Mouse (Mus musculus) MEL (cell line): ENCODE measurements around the gene Cd8b1. TPM values are rescaled to one million over a fixed set of nuclear protein-coding genes. Genes with fewer than 3 reads are reported as not detected.

Experiments
- DNase-seq: peaks from one replicate; pipeline ENCODE4 v3.0.0; 2011; ENCODE audit warnings: low read depth, low spot score
- H3K27ac ChIP-seq: 2 replicates; pipeline ENCODE4 v1.5.1; 2012; ENCODE audit warnings: low read depth, mild to moderate bottlenecking, control low read depth, low read length, moderate library complexity; ENCODE audit not compliant: control insufficient read depth
- H3K27me3 ChIP-seq, 2 experiments: fragments of 150-350 bp in 1 of 2; sonication (generic) in 1 of 2; 2 replicates each; pipeline ENCODE4 v1.6.1; 2012; ENCODE audit warnings: low read length in 2 of 2, mild to moderate bottlenecking in 2 of 2, improper control_type of control experiment in 1 of 2, moderate library complexity in 1 of 2; ENCODE audit not compliant: insufficient read depth in 2 of 2, control insufficient read depth in 1 of 2
- H3K36me3 ChIP-seq, 2 experiments: 2 replicates each; pipeline ENCODE4 v1.6.1; 2012 to 2014; ENCODE audit warnings: low read length in 2 of 2, improper control_type of control experiment in 1 of 2, inconsistent platforms in 1 of 2, mild to moderate bottlenecking in 1 of 2; ENCODE audit not compliant: insufficient read depth in 2 of 2, control insufficient read depth in 1 of 2
- H3K4me1 ChIP-seq, 2 experiments: fragments of 150-350 bp in 1 of 2; sonication (generic) in 1 of 2; 2 replicates each; pipeline ENCODE4 v1.6.1; 2012; ENCODE audit warnings: low read length in 2 of 2, improper control_type of control experiment in 1 of 2, mild to moderate bottlenecking in 1 of 2; ENCODE audit not compliant: insufficient read depth in 2 of 2, control insufficient read depth in 1 of 2
- H3K4me3 ChIP-seq, 2 experiments: fragments of 150-350 bp in 1 of 2; sonication (generic) in 1 of 2; 2 replicates each; pipeline ENCODE4 v1.5.1; 2012; ENCODE audit warnings: low read depth in 2 of 2, low read length in 2 of 2, mild to moderate bottlenecking in 2 of 2, moderate library complexity in 2 of 2, control low read depth in 1 of 2, improper control_type of control experiment in 1 of 2; ENCODE audit not compliant: control insufficient read depth in 1 of 2, insufficient read depth in 1 of 2
- H3K79me2 ChIP-seq: 2 replicates; pipeline ENCODE4 v1.6.1; 2012; ENCODE audit warnings: mild to moderate bottlenecking, low read length, moderate library complexity; ENCODE audit not compliant: control insufficient read depth, poor library complexity, insufficient read depth
- H3K9ac ChIP-seq: 2 replicates; pipeline ENCODE4 v1.6.1; 2012; ENCODE audit warnings: low read depth, mild to moderate bottlenecking, control low read depth, low read length, moderate library complexity; ENCODE audit not compliant: control insufficient read depth, poor library complexity, severe bottlenecking
- H3K9me3 ChIP-seq: fragments of 150-350 bp; sonication (generic); replicated peaks from 2 replicates; pipeline ENCODE4 v1.6.1; 2012; ENCODE audit warnings: mild to moderate bottlenecking, low read length, improper control_type of control experiment, moderate library complexity; ENCODE audit not compliant: insufficient read depth
- BHLHE40 ChIP-seq: IDR thresholded peaks from 2 replicates; pipeline ENCODE4 v1.6.1; 2012; ENCODE audit warnings: low read depth, mild to moderate bottlenecking, inconsistent platforms, low read length, improper control_type of control experiment, borderline replicate concordance
- CTCF ChIP-seq, 3 experiments: IDR thresholded peaks in 2 of 3; conservative IDR thresholded peaks in 1 of 3; 2 replicates each; pipeline ENCODE4 v1.5.1; 2011 to 2012; ENCODE audit warnings: low read length in 3 of 3, low read depth in 2 of 3, mild to moderate bottlenecking in 2 of 3, improper control_type of control experiment in 1 of 3, inconsistent platforms in 1 of 3, mixed read lengths in 1 of 3, moderate library complexity in 1 of 3; ENCODE audit not compliant: control insufficient read depth in 1 of 3, insufficient read depth in 1 of 3, poor library complexity in 1 of 3, severe bottlenecking in 1 of 3
- GABPA ChIP-seq: IDR thresholded peaks from 2 replicates; pipeline ENCODE4 v1.6.1; 2012; ENCODE audit warnings: low read depth, mild to moderate bottlenecking, inconsistent platforms, low read length, improper control_type of control experiment, moderate library complexity
- HCFC1 ChIP-seq: IDR thresholded peaks from 2 replicates; pipeline ENCODE4 v1.6.1; 2012; ENCODE audit warnings: low read depth, mild to moderate bottlenecking, inconsistent platforms, low read length, improper control_type of control experiment, moderate library complexity
- MAFK ChIP-seq: IDR thresholded peaks from 2 replicates; pipeline ENCODE4 v1.6.1; 2011; ENCODE audit warnings: low read depth, mild to moderate bottlenecking, low read length, improper control_type of control experiment, borderline replicate concordance
- MEF2A ChIP-seq: IDR thresholded peaks from 2 replicates; pipeline ENCODE4 v1.6.1; 2014; ENCODE audit warnings: low read depth, mild to moderate bottlenecking, inconsistent platforms, low read length, improper control_type of control experiment; ENCODE audit not compliant: poor library complexity, insufficient replicate concordance, severe bottlenecking; ENCODE audit errors: extremely low read depth
- MYB ChIP-seq: IDR thresholded peaks from 2 replicates; pipeline ENCODE4 v1.6.1; 2011; ENCODE audit warnings: mild to moderate bottlenecking, low read depth, low read length, improper control_type of control experiment
- MYC ChIP-seq: IDR thresholded peaks from 2 replicates; pipeline ENCODE4 v1.6.1; 2011; ENCODE audit warnings: low read depth, mild to moderate bottlenecking, low read length, improper control_type of control experiment, moderate library complexity
- NRF1 ChIP-seq: IDR thresholded peaks from 2 replicates; pipeline ENCODE4 v1.6.1; 2014; ENCODE audit warnings: low read depth, mild to moderate bottlenecking, inconsistent platforms, low read length, improper control_type of control experiment, moderate library complexity; ENCODE audit not compliant: poor library complexity, insufficient read depth, severe bottlenecking
- POLR2AphosphoS2 ChIP-seq: IDR thresholded peaks from 2 replicates; pipeline ENCODE4 v1.6.1; 2011; ENCODE audit warnings: low read length, improper control_type of control experiment
- RAD21 ChIP-seq: IDR thresholded peaks from 2 replicates; pipeline ENCODE4 v1.6.1; 2011; ENCODE audit warnings: mild to moderate bottlenecking, low read depth, low read length, improper control_type of control experiment
- RCOR1 ChIP-seq: IDR thresholded peaks from 2 replicates; pipeline ENCODE4 v1.6.1; 2012; ENCODE audit warnings: low read depth, mild to moderate bottlenecking, inconsistent platforms, low read length, improper control_type of control experiment
- SIN3A ChIP-seq: IDR thresholded peaks from 2 replicates; pipeline ENCODE4 v1.6.1; 2012; ENCODE audit warnings: low read length, improper control_type of control experiment, inconsistent platforms
- SMC3 ChIP-seq: IDR thresholded peaks from 2 replicates; pipeline ENCODE4 v1.6.1; 2011; ENCODE audit warnings: low read depth, low read length, improper control_type of control experiment
- USF1 ChIP-seq: IDR thresholded peaks from 2 replicates; pipeline ENCODE4 v1.6.1; 2014; ENCODE audit warnings: low read depth, mild to moderate bottlenecking, inconsistent platforms, low read length, improper control_type of control experiment, moderate library complexity
- polyA plus RNA-seq, 2 experiments: library from polyadenylated mRNA; stranded (reverse) in 1 of 2; unstranded in 1 of 2; fragments of >175 nt in 1 of 2; fragments of >200 nt in 1 of 2; gene quantifications; 2 replicates each; pipeline versions ENCODE4 v1.2.1 to v1.2.4; 2012; ENCODE audit warnings: low replicate concordance in 2 of 2, low read depth in 1 of 2; ENCODE audit not compliant: insufficient read length in 2 of 2, insufficient read depth in 1 of 2, missing spikeins in 1 of 2
- total RNA-seq: library from RNA; depleted of rRNA; stranded (reverse); fragments of 300-350 nt; gene quantifications from 2 replicates; pipeline ENCODE4 v1.2.3, GENCODE M21; 2012

Gene Cd8b1
- total and polyA plus RNA-seq, 3 experiments = not detected

DNA sequence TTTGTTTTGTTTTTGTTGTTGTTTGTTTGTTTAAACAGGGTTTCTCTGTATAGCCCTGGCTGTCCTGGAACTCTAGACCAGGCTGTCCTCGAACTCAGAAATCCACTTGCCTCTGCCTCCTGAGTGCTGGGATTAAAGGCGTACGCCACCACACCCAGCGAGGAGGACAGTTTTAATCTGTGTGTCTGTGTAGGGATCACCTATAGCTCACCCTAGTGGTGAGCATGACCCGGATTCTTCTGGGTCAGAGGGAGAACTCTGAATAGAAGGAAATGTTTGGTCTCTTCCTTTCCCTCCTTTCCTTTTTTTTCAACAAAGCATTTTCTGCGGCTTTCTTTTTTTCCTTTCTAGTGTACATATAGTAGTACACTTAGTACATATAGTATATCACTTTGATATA, 27.3 kb upstream of the Cd8b1 start:
- H3K4me1 ChIP-seq = no peaks in the 10 kb centered on the region
- peak; percentile 29; the same call in 1 of the 2 replicates for TF ChIP-seq SMC3
- TF ChIP-seq GABPA = no peak
- no peak for TF ChIP-seq HCFC1
- TF ChIP-seq USF1 = no peak
- TF ChIP-seq BHLHE40 = no peak
- TF ChIP-seq MEF2A = no peak
- TF ChIP-seq, all 39 proteins: peak for 1
- no peak for DNase-seq
- H3K9ac ChIP-seq = no peak overlapping the region
- no peaks in the 10 kb centered on the region for H3K9me3 ChIP-seq
- H3K36me3 ChIP-seq = no peaks in the 10 kb centered on the region
- H3K27ac ChIP-seq = no peak overlapping the region
- H3K4me3 ChIP-seq = no peak overlapping the region
- H3K27me3 ChIP-seq = 0 out of 4 replicates have a peak, but pooled peaks cover 0 to 2% of the 10 kb centered on the region in 2 experiments
- H3K79me2 ChIP-seq = no peaks in the 10 kb centered on the region

GRCm38 (mm10) chr6:71298051-71298450, 24.5 kb upstream of the Cd8b1 start:
- TF ChIP-seq MYC = no peak
- TF ChIP-seq MAFK = peak; percentile 87
- TF ChIP-seq RCOR1 = no peak
- no peak for TF ChIP-seq MYB
- no peak for TF ChIP-seq POLR2AphosphoS2
- TF ChIP-seq NRF1 = no peak
- no peaks in the 10 kb centered on the region for H3K9me3 ChIP-seq
- H3K27ac ChIP-seq = no peak overlapping the region
- H3K4me3 ChIP-seq = no peak overlapping the region
- H3K79me2 ChIP-seq = no peaks in the 10 kb centered on the region
- H3K36me3 ChIP-seq = no peaks in the 10 kb centered on the region
- H3K9ac ChIP-seq = no peak overlapping the region
- H3K27me3 ChIP-seq = peaks cover 0 to 3% of the 10 kb centered on the region in 2 experiments; a peak in 3 of 4 replicates
- no peaks in the 10 kb centered on the region for H3K4me1 ChIP-seq
- no peak for DNase-seq

DNA sequence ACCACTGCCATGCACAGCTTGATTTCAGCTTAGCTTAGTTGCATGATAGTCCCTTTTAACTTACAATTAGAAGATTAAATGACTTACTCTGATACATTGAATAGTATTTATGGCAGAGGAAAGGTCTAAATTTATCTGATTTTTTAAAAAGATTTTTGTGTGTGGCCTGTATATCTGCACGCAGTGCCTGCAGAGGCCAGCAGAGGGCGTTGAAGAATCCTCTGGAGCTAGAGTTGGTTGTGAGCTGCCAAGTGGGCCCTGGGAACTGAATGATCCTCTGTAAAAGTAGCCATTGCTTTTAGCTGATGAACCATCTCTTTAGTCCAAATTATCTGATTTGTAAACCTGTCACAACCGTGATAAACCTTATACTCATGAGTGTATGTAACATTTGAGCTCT, 23.8 kb upstream of the Cd8b1 start:
- H3K27ac ChIP-seq = no peak overlapping the region
- DNase-seq = no peak
- peak; percentile 14 for TF ChIP-seq RAD21
- peak in 2 of 3 experiments; percentile 26 to 27; a peak in 4 of 6 replicates for TF ChIP-seq CTCF (IDR thresholded peaks at IDR 0.05 in 2 of 3, conservative IDR thresholded peaks at IDR 0.05 in 1 of 3; ENCODE audit: control insufficient read depth in 1 of 3, insufficient read depth in 1 of 3, low read depth in 2 of 3, low read length in 3 of 3, poor library complexity in 1 of 3, severe bottlenecking in 1 of 3)
- TF ChIP-seq SIN3A = no peak
- peak; percentile 42; the same call in 1 of the 2 replicates for TF ChIP-seq SMC3

More for the DNA sequence above, 23.8 kb upstream of the Cd8b1 start:
- Histone ChIP-seq H3K4me1 (no peaks in the 10 kb centered on the region), H3K9me3 (no peaks in the 10 kb centered on the region), H3K79me2 (no peaks in the 10 kb centered on the region), H3K4me3 (no peak overlapping the region), H3K27me3 (peaks cover 2 to 3% of the 10 kb centered on the region in 2 experiments; a peak in 3 of 4 replicates), H3K36me3 (no peaks in the 10 kb centered on the region), H3K9ac (no peak overlapping the region)
